Mouse (Mus musculus): Measurements from ENCODE around the gene Slc9a4.
"Not testable (repeated sequence)": the region's sequence is repeated elsewhere in the genome, so short reads cannot be mapped to it uniquely, and the experiment has no call there.

Gene Slc9a4

DNA sequence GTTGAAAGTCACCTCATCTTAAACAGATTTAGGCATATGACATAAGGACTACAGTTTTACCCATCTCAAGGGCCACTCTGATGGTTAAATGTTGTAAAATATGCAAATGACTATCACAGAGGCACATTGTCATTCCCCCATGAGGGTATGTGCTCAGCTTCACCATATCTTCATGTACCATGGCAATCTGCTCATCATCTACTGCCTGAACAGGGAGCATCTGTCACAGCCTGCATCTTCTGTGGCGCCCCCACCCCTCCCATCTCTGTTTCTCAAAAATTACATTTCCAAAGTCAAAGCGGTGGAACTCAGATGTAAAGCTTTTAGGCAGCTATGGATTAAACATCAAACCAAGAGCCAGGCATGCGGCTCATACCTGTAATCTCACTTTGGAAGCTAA lies 48.6 kb downstream of the Slc9a4 start:
- in situ Hi-C loops (cut with MboI; ENCODE audit: low pct_unique_long_range_greater_than_20kb in 1 of 2, low sequenced_read_pairs in 2 of 2, unreplicated experiment in 1 of 2): no loop called here

DNA sequence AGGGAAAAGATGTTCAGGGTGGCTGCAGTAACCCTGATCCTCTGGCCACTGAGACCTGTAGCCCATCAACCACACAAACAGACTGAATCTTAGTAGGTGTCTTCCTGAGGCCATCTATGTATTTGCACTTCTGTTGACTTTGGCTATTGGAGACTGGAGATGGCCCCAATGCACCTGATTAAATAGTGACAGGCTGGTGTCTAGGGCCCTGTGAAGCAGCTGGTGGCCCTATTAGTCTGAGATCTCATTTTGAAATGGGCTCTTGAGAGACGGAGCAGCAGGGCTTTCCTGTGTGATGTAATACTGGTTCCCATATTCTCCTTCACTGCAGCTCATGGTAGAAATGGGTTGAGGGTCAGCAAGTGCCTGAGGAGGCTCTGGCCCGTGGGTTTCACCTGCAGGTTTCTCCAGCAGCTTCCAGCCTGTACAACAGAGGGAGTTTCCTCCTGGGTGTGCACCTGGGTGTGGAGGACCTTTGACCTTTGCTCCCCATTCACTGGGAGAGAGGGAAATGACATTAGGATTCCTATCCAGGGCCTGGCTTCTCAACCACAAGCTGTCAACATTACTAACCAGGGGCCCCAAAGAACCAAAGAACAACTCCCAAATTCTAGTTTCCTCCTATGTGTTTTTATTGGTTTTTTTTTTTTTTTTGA lies 52.7 kb downstream of the Slc9a4 start:
- in situ Hi-C loops (cut with MboI; ENCODE audit: low pct_unique_long_range_greater_than_20kb in 1 of 2, low sequenced_read_pairs in 2 of 2, unreplicated experiment in 1 of 2): no loop called here

DNA sequence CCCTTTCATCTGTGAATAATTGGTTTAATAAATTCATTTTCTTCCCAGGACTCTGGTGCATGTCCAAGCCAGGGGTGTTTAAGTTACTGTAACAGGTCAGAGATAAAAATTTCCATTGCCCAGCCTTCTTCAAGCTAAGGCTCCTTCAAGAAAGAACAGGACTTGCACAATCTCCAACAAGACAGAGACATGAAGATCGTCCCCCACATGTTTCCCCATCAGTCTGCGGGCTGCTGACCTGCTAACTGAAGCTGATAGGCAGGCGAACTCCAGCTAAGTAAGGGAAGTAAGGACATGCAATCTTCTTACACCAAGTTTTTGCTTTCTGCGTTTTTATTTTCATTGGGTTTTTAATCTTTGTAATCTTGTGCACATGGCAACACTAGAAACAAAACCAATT lies 54.7 kb downstream of the Slc9a4 start:
- in situ Hi-C loops (cut with MboI; ENCODE audit: low pct_unique_long_range_greater_than_20kb in 1 of 2, low sequenced_read_pairs in 2 of 2, unreplicated experiment in 1 of 2): no loop called here

DNA sequence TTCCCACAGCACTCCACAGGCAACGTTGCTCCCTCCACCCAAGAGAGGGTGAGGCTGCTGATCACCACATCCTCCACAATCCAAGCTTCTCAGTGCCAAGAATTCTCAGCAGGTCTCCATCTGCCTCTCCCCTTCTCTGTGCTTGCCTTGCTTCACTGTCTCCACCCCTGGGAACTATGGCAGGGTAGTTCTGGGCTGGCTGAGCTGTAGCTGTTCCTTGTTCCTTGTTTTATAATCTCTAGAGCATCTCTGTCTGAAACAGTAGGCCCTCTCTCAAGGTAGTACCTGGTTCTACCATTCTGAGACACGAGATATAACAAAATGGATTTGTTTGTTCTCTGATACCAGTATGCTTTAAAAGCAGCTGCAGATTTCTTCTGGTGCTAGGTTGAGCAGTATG lies 68.4 kb downstream of the Slc9a4 start:
- in situ Hi-C loops (cut with MboI; ENCODE audit: low pct_unique_long_range_greater_than_20kb in 1 of 2, low sequenced_read_pairs in 2 of 2, unreplicated experiment in 1 of 2): no loop called here

DNA sequence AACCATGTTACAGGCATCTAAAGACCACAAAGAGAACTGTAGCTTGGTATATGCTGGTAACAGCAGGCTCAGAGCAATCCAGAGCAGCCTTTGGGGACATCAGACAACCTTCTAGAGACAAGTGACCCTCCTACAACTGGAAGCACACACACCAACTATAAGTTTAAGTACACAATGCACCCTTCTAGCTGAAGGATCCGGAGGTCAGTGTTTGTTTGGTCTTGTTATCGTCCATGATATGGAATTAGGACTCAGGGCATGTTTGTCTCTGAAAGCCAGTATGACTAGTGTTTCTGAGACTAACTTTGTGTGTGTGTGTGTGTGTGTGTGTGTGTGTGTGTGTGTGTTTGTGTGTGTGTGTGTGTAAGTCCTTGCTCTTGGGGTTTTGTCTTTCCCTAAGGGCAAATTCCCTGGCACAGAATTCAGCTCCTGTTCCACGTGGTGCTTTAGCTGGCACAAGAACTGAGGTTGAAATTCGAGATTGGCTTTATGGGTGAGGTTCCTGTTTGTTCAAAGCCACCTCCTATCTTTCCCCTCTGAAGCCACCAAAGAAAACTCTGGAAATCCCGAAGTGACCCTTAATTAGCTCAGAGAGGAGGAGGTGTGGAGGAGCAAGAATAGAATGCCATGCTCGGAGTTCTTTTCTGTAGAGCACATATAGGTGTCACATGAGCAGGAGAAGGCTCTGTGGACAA lies 71.1 kb downstream of the Slc9a4 start:
- in situ Hi-C loops (cut with MboI; ENCODE audit: low pct_unique_long_range_greater_than_20kb in 1 of 2, low sequenced_read_pairs in 2 of 2, unreplicated experiment in 1 of 2): no loop called here

DNA sequence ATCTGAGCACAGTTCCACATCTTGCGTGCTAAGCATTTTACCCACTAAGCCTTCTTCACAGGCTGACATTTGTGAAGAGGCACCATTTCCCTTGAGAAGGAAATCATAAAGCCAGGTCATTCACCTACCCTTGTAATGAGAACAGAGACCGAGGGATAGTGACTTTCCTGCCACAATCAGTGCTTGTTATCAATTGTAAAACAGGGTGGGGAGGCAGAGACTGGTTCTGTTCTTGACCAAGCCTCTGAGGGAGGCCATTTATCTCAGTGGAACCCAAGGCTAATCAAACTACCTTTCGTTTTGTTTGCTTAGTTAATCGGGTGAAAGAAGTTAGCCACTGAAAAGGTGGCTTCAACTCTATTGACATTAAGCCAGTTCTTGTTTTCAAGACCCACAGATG lies 77.2 kb downstream of the Slc9a4 start:
- in situ Hi-C loops (cut with MboI; ENCODE audit: low pct_unique_long_range_greater_than_20kb in 1 of 2, low sequenced_read_pairs in 2 of 2, unreplicated experiment in 1 of 2): no loop called here

DNA sequence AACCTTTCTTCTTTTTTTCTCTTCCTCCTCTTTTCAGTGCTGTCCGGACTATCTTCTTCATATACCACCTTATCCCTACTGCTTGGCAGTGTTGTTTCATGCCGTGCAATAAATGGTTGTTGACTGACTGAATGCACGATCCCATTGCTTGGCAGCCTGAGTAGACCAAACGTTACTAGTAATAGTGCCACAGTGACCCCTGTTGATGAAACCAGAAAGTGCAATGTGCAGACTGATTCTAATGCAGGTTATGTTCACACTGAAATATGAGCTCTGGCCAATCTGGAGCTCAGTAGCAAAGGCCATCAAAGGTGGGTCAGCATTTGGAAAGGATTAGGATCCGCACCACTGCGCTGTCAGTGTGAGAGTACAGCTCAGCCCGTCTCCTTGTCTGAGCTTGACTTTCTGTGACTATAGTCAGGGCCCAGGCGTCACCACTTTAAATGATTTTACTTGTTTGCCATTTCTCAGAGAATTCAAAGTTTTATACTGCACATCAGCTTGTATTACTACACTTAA lies 78.2 kb downstream of the Slc9a4 start:
- in situ Hi-C loops (cut with MboI; ENCODE audit: low pct_unique_long_range_greater_than_20kb in 1 of 2, low sequenced_read_pairs in 2 of 2, unreplicated experiment in 1 of 2): no loop called here

DNA sequence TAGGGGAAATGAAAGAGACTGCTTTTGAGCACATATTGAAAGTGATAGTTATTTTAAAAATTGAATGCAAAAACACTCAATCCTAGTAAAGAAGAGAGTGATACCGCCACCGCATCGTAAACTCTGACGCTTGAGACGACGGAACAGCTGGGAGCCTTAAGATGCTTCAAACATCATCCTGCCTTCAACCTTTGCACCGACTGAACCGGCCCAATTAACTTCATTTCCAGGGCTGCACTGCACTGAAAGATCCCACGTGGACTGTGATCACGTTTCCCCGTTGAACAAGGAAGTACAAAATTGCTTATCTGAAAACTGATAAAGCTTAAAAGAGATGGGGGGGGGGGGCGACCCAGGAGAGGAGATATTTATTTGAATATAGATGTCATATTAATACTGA lies 79.1 kb downstream of the Slc9a4 start:
- in situ Hi-C loops (cut with MboI; ENCODE audit: low pct_unique_long_range_greater_than_20kb in 1 of 2, low sequenced_read_pairs in 2 of 2, unreplicated experiment in 1 of 2): no loop called here

DNA sequence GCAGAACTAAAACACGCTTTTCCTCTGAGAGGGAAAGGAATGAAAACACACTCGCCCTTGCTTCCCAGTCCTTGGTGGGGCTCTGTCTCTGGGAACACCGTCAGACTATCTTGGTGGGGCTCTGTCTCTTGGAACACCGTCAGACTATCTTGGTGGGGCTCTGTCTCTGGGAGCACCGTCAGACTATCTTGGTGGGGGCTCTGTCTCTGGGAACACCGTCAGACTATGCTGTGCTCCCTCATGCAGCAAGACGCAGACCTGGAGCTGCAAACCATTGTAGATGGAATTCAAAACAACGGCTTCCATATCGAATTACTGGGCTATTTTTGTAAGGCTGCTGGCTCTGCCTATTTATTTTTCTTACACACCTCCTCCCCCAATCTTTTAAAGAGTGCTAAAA lies 79.6 kb downstream of the Slc9a4 start:
- in situ Hi-C loops (cut with MboI; ENCODE audit: low pct_unique_long_range_greater_than_20kb in 1 of 2, low sequenced_read_pairs in 2 of 2, unreplicated experiment in 1 of 2): no loop called here

DNA sequence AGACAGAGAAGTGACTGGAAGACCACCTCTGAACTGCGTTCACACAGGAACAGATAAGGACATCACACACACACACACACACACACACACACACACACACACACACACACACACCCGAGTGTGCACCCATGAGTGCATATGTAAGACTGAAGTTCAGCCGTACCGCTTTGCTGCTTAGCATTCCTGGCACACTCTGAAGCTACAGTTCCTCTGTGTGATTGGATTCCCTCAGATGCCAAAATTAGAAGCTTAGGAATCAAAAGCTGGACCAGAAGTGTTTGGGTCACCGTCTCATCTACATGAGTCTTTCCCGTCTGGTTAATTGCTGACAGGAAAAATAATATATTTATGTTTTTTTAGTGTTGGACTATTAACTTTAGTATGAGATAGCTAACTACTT lies 81.0 kb downstream of the Slc9a4 start:
- in situ Hi-C loops (cut with MboI; ENCODE audit: low pct_unique_long_range_greater_than_20kb in 1 of 2, low sequenced_read_pairs in 2 of 2, unreplicated experiment in 1 of 2): no loop called here

DNA sequence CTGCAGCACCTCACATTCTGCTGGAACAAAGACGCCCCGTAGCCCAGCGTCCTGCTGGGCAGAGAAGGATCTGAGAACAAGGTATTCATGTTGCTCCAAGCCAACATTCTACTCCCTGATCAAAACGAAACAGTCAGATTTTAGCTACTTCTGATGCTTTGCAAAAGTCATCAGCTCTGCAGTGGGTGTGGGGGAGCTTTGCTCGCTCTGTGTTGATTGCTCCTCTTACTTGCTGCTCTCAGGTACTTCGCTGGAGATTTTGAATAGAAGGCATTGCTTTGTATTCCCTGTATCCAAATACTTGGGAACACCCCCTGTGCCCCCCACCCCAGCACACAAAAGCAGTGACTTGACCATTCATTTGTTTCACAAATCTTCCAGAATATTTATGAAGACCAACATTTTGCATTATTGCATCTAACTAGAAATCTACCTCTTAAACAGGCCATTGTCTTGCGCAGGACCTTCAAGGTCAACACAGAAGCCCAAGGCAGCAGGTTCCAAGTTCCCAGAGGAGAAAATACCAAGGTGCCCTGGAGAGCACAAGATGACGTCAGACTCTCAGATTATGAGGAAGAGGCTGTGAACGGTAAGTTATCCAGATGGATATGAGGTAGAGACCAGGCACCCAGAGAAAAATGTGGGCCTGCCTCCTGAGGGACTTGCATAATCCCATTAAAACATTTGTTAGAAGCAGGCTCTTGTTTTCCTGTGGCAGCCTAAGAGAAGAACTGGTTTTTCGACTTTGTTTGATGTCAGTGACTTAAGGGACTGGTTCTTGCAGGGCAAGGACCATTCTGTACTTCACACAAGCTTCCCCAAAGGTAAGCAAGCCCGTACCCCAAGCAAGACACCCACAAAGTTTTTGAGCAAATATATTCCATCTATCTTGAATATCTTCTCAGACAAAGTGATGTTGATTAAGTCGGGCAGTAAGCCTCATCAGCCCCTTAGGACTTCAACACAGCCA lies 85.8 kb downstream of the Slc9a4 start:
- in situ Hi-C loops (cut with MboI; ENCODE audit: low pct_unique_long_range_greater_than_20kb in 1 of 2, low sequenced_read_pairs in 2 of 2, unreplicated experiment in 1 of 2): no loop called here

DNA sequence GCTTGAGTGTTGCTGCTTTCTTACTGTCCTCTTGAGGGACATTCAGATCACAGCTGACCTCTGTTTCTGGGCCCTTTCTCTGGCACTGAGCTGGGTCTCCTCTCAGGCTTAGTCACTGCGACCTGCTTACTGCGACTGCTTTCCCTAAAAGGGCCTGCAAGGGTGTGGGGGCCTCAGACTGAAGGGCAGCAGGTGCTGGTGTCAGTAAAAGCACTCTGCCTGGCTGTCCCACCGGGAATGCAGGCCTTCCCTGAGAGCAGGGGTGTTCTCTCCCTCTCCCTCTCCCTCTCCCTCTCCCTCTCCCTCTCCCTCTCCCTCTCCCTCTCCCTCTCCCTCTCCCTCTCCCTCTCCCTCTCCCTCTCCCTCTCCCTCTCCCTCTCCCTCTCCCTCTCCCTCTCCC lies 87.6 kb downstream of the Slc9a4 start:
- in situ Hi-C loops (cut with MboI; ENCODE audit: low pct_unique_long_range_greater_than_20kb in 1 of 2, low sequenced_read_pairs in 2 of 2, unreplicated experiment in 1 of 2): not testable (repeated sequence)

DNA sequence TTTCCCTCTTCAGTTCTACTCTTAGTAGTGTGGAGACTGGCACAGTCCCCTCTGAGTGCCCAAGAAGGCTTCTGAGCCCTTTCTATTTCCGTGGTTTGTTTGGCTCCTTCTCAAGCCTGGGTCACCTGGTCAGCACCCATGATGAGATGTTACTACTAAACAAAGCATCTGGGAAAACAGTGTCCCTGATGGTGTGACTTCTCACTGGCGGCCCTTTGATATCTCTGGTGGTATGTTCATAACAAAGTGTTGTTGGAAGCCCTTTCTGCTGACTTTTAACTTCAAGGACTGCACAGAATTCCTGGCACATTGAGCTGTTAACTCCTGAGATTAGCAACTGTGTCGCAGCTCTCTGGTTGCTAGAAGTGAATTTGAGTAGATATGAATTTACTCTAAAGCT lies 90.1 kb downstream of the Slc9a4 start:
- in situ Hi-C loops (cut with MboI; ENCODE audit: low pct_unique_long_range_greater_than_20kb in 1 of 2, low sequenced_read_pairs in 2 of 2, unreplicated experiment in 1 of 2): no loop called here

DNA sequence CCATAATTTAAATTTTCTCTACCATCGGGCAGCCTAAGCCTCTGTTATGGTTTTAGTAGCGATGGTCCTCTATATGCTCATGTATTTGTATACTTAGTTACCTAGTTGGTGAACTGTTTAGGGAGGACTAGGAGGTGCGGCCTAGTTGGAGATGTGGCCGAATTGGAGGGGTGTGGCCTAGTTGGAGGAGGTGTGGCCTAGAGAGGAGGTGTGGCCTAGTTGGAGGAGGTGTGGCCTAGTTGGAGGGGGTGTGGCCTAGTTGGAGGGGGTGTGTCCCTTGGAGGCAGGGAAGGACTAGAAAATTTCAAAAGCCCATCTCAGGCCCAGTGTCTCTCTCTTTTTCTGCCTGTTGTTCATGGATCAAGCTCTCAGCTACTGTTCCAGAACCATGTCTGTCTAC lies 91.6 kb downstream of the Slc9a4 start:
- in situ Hi-C loops (cut with MboI; ENCODE audit: low pct_unique_long_range_greater_than_20kb in 1 of 2, low sequenced_read_pairs in 2 of 2, unreplicated experiment in 1 of 2): no loop called here

DNA sequence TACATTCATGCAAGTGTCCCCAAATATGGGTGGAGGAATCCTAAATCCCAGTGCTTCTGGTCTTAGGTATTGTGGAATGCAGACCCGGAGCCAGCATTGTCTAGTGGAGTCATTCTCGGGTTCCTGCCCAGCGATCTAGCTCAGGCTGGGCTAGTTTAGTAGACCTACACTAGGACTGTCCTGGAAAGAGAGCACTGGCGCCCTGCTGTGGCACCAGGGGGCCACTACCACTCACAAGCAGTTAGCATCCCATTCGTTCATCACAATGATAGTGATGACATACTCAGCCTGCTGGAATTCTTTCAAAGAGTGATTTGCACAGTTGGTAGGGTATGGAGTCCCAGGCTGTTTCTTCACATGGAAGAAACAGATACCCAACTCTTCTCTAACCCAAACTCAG lies 97.4 kb downstream of the Slc9a4 start:
- in situ Hi-C loops (cut with MboI; ENCODE audit: low pct_unique_long_range_greater_than_20kb in 1 of 2, low sequenced_read_pairs in 2 of 2, unreplicated experiment in 1 of 2): no loop called here
